Mouse (Mus musculus): Measurements from ENCODE around the gene Gm44579. TPM values are rescaled to one million over a fixed set of nuclear protein-coding genes. Genes with fewer than 3 reads are reported as not detected.

Gm44579 gene
- polyA plus RNA-seq, 1 experiment from 2014 or later, result not detected

- peak; percentile 69; the same call in 1 of the 2 replicates for ATAC-seq
- WGBS, result 64% methylated on average over 5 of the region's 5 CpGs
- H3K27me3 ChIP-seq (replicated peaks; ENCODE audit: control insufficient read depth, insufficient read depth, low read length), result peaks cover 44% of the 10 kb centered on the region
Measured at GRCm38 (mm10) chr15:98172113-98172512, 48.7 kb downstream of the Gm44579 start.

DNA sequence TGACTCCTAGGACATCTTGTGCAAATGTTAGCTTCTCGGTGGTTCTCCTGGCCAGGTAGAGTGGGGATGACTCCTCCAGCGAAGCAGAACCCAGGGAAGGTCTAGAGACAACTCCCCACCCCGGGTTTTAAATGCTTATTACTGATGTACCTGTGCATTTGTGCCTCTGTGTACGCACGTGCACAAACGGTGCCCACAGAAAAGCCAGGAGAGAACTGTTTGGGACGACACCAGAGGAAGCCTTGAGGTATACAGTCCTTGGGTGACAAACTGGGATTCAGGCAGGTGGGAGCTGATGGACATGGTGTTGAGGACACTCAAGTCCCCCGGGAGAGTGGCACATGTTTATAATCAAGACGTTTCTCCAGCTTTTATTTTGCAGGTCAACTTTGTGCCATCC, 49.9 kb downstream of the Gm44579 start:
- H3K27me3 ChIP-seq (replicated peaks; ENCODE audit: control insufficient read depth, insufficient read depth, low read length), result peaks cover 52% of the 10 kb centered on the region
- 66% methylated on average over 9 of the region's 9 CpGs for WGBS
- no peaks in the 10 kb centered on the region for H3K9me3 ChIP-seq (ENCODE audit: control insufficient read depth, low read length)
- ATAC-seq, result no peak
- no peaks in the 10 kb centered on the region for H3K36me3 ChIP-seq (ENCODE audit: control insufficient read depth, insufficient read depth, low read length)
- no peak overlapping the region for H3K27ac ChIP-seq (ENCODE audit: low read length)
- no peak overlapping the region for H3K4me2 ChIP-seq (ENCODE audit: low read depth, low read length)
- H3K4me1 ChIP-seq (ENCODE audit: control insufficient read depth, insufficient read depth, low read length), result peaks cover 9% of the 10 kb centered on the region
- H3K4me3 ChIP-seq (ENCODE audit: low read length), result no peak overlapping the region
- H3K9ac ChIP-seq (ENCODE audit: low read depth, low read length), result no peak overlapping the region

More at GRCm38 (mm10) chr15:98172113-98172512, 48.7 kb downstream of the Gm44579 start:
- Histone ChIP-seq H3K9me3 (ENCODE audit: control insufficient read depth, low read length) (no peaks in the 10 kb centered on the region), H3K36me3 (ENCODE audit: control insufficient read depth, insufficient read depth, low read length) (no peaks in the 10 kb centered on the region), H3K4me3 (ENCODE audit: low read length) (no peak overlapping the region), H3K9ac (ENCODE audit: low read depth, low read length) (no peak overlapping the region), H3K27ac (ENCODE audit: low read length) (no peak overlapping the region), H3K4me2 (ENCODE audit: low read depth, low read length) (no peak overlapping the region), H3K4me1 (ENCODE audit: control insufficient read depth, insufficient read depth, low read length) (peaks cover 9% of the 10 kb centered on the region)

DNA sequence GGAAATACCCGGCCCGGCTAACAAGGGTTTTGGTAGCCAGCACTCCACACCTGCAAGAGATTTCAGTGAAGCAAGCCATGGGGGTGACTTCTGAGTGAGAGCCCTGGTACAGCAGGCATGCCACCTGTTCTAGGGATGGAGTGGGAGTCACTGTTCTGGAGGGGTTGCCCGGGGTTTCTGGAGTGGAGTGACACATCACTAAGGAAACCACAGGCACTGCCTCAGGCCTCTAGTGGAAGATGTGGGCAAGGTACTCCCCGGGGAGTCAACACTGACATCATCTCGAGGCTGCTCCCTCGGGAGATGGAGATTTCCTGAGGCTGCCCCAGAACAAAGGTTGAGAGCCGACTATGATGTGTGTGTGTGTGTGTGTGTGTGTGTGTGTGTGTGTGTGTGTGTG, 50.4 kb downstream of the Gm44579 start:
- no peak for ATAC-seq
- Histone ChIP-seq H3K36me3 (ENCODE audit: control insufficient read depth, insufficient read depth, low read length) (no peaks in the 10 kb centered on the region), H3K4me1 (ENCODE audit: control insufficient read depth, insufficient read depth, low read length) (peaks cover 9% of the 10 kb centered on the region), H3K4me3 (ENCODE audit: low read length) (no peak overlapping the region), H3K27ac (ENCODE audit: low read length) (no peak overlapping the region), H3K9me3 (ENCODE audit: control insufficient read depth, low read length) (no peaks in the 10 kb centered on the region), H3K4me2 (ENCODE audit: low read depth, low read length) (no peak overlapping the region), H3K9ac (ENCODE audit: low read depth, low read length) (no peak overlapping the region), H3K27me3 (replicated peaks; ENCODE audit: control insufficient read depth, insufficient read depth, low read length) (peaks cover 57% of the 10 kb centered on the region)
- WGBS, result 36% methylated on average over 7 of the region's 7 CpGs

DNA sequence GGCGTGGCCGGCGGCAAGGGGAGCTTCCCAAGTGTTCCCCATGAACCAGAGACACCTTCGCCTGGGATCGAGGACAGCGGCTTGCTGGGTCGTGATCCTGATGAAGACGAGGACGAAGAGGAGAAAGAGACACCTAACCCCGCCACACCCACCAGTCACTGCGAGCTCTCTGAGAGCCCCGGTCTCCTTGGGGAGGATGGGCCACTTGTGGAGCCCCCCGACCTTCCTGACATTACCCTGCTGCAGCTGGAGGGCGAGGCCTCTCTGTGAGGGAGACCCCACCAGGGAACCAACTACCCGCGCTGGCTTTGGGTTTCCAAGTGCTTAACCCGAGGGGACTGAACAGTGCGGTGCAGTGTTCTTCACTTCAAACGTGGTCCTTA, 52.2 kb downstream of the Gm44579 start:
- Histone ChIP-seq H3K9me3 (ENCODE audit: control insufficient read depth, low read length) (no peaks in the 10 kb centered on the region), H3K4me3 (ENCODE audit: low read length) (peak overlapping the region; percentile 40; the same call in 1 of the 2 replicates)

GRCm38 (mm10) chr15:98167645-98168621, 52.8 kb downstream of the Gm44579 start:
- H3K4me3 ChIP-seq (ENCODE audit: low read length), result peak overlapping the region; percentile 40
- H3K9me3 ChIP-seq (ENCODE audit: control insufficient read depth, low read length), result no peaks in the 10 kb centered on the region
- H3K4me2 ChIP-seq (ENCODE audit: low read depth, low read length), result peak overlapping the region; percentile 57
- H3K9ac ChIP-seq (ENCODE audit: low read depth, low read length), result no peak overlapping the region
- 2% methylated on average over 69 of the region's 69 CpGs for WGBS
- peaks cover 59% of the 10 kb centered on the region for H3K27me3 ChIP-seq (replicated peaks; ENCODE audit: control insufficient read depth, insufficient read depth, low read length)
- peak; percentile 67 for ATAC-seq
- H3K27ac ChIP-seq (ENCODE audit: low read length), result no peak overlapping the region
- no peaks in the 10 kb centered on the region for H3K36me3 ChIP-seq (ENCODE audit: control insufficient read depth, insufficient read depth, low read length)
- peaks cover 9% of the 10 kb centered on the region for H3K4me1 ChIP-seq (ENCODE audit: control insufficient read depth, insufficient read depth, low read length)

More for the DNA sequence above, 52.2 kb downstream of the Gm44579 start:
- no peak overlapping the region for H3K9ac ChIP-seq (ENCODE audit: low read depth, low read length)
- H3K4me2 ChIP-seq (ENCODE audit: low read depth, low read length), result no peak overlapping the region
- H3K36me3 ChIP-seq (ENCODE audit: control insufficient read depth, insufficient read depth, low read length), result no peaks in the 10 kb centered on the region
- H3K27ac ChIP-seq (ENCODE audit: low read length), result no peak overlapping the region
- WGBS, result 7% methylated on average over 19 of the region's 19 CpGs
- H3K27me3 ChIP-seq (replicated peaks; ENCODE audit: control insufficient read depth, insufficient read depth, low read length), result peaks cover 59% of the 10 kb centered on the region
- peaks cover 9% of the 10 kb centered on the region for H3K4me1 ChIP-seq (ENCODE audit: control insufficient read depth, insufficient read depth, low read length)
- ATAC-seq, result no peak; the same call in 1 of the 2 replicates

- Histone ChIP-seq H3K4me2 (ENCODE audit: low read depth, low read length) (peak within 1 kb of the TSS; percentile 57), H3K36me3 (ENCODE audit: control insufficient read depth, insufficient read depth, low read length) (no peaks in the 10 kb centered on the region), H3K4me1 (ENCODE audit: control insufficient read depth, insufficient read depth, low read length) (peaks cover 9% of the 10 kb centered on the region), H3K27ac (ENCODE audit: low read length) (no peak within 1 kb of the TSS), H3K9me3 (ENCODE audit: control insufficient read depth, low read length) (no peaks in the 10 kb centered on the region), H3K4me3 (ENCODE audit: low read length) (peak within 1 kb of the TSS; percentile 40), H3K9ac (ENCODE audit: low read depth, low read length) (no peak within 1 kb of the TSS), H3K27me3 (replicated peaks; ENCODE audit: control insufficient read depth, insufficient read depth, low read length) (peaks cover 59% of the 10 kb centered on the region)
- 4% methylated on average over 18 of the region's 18 CpGs for WGBS
- ATAC-seq, result peak; percentile 16; the same call in 1 of the 2 replicates
Measured at GRCm38 (mm10) chr15:98166963-98167644, 53.7 kb downstream of the Gm44579 start, which contains the start of gene Ccdc184. Gene Ccdc184 (plus strand): TSS chr15:98167158.

GRCm38 (mm10) chr15:98165525-98165924, 55.3 kb downstream of the Gm44579 start, which contains the start of gene Asb8:
Gene Asb8 (minus strand): TSS chr15:98165625.
- Histone ChIP-seq H3K27ac (ENCODE audit: low read length) (no peak within 1 kb of the TSS), H3K4me1 (ENCODE audit: control insufficient read depth, insufficient read depth, low read length) (peaks cover 9% of the 10 kb centered on the region), H3K4me3 (ENCODE audit: low read length) (no peak within 1 kb of the TSS), H3K4me2 (ENCODE audit: low read depth, low read length) (no peak within 1 kb of the TSS), H3K9me3 (ENCODE audit: control insufficient read depth, low read length) (no peaks in the 10 kb centered on the region), H3K27me3 (replicated peaks; ENCODE audit: control insufficient read depth, insufficient read depth, low read length) (peaks cover 49% of the 10 kb centered on the region), H3K36me3 (ENCODE audit: control insufficient read depth, insufficient read depth, low read length) (no peaks in the 10 kb centered on the region), H3K9ac (ENCODE audit: low read depth, low read length) (no peak within 1 kb of the TSS)
- ATAC-seq, result no peak
- 81% methylated on average over 5 of the region's 5 CpGs for WGBS

GRCm38 (mm10) chr15:98162561-98162960, 58.2 kb downstream of the Gm44579 start:
- H3K4me1 ChIP-seq (ENCODE audit: control insufficient read depth, insufficient read depth, low read length), result peaks cover 3% of the 10 kb centered on the region; the same call in 1 of the 2 replicates
- no peak overlapping the region for H3K9ac ChIP-seq (ENCODE audit: low read depth, low read length)
- no peak overlapping the region for H3K27ac ChIP-seq (ENCODE audit: low read length)
- H3K27me3 ChIP-seq (replicated peaks; ENCODE audit: control insufficient read depth, insufficient read depth, low read length), result peaks cover 20% of the 10 kb centered on the region
- no peak overlapping the region for H3K4me2 ChIP-seq (ENCODE audit: low read depth, low read length)
- H3K4me3 ChIP-seq (ENCODE audit: low read length), result no peak overlapping the region
- ATAC-seq, result no peak
- H3K36me3 ChIP-seq (ENCODE audit: control insufficient read depth, insufficient read depth, low read length), result no peaks in the 10 kb centered on the region
- 58% methylated on average over 4 of the region's 4 CpGs for WGBS
- no peaks in the 10 kb centered on the region for H3K9me3 ChIP-seq (ENCODE audit: control insufficient read depth, low read length)
